Mouse (Mus musculus): ENCODE measurements around the gene Hao1. TPM values are rescaled to one million over a fixed set of nuclear protein-coding genes. Genes with fewer than 3 reads are reported as not detected.

Gene Hao1
- polyA plus RNA-seq (2015; fragmentation: Nextera tagmentation; extraction: Ambion mirVana): 0.12 and 0.18 TPM in 2 replicates

GRCm38 (mm10) chr2:134554221-134554727, at the start of gene Hao1:
Gene Hao1 (minus strand): TSS chr2:134554368.

Other genes starting within 250 kb of the Hao1 start
- gene Tmx4, start 89.8 kb upstream of the Hao1 start, polyA plus RNA-seq (2015; fragmentation: Nextera tagmentation; extraction: Ambion mirVana): 11.1 and 11.5 TPM in 2 replicates
- 3.4 and 3.6 TPM in 2 replicates for gene Plcb1, start 231.7 kb upstream of the Hao1 start, polyA plus RNA-seq (2015; fragmentation: Nextera tagmentation; extraction: Ambion mirVana)

Data from spleen, postnatal 0 days (tissue).